ENCODE assay signal across 9 mouse cellular contexts in genomic region chrX:159321342-159321741, GRCm38 (mm10). TPM values are rescaled to one million over a fixed set of nuclear protein-coding genes. Genes with fewer than 3 reads are reported as not detected.
DNase-seq lines count a peak whose midpoint lies in the region; ATAC-seq and TF ChIP-seq lines count a peak whose summit lies in the region.
"Had no signal": no experiment of that assay in that cellular context is flagged by ENCODE, and none has a peak within 500 bp of the region (broad histone marks: within the 10 kb centered on the region; RNA-seq: fewer than 3 reads in every experiment).

No protein-coding gene starts in this region.

- H3K27me3 ChIP-seq in heart, embryonic 12.5 days (replicated peaks), result no peaks in the 10 kb centered on the region
- 0 out of 2 replicates have a peak, but pooled peaks cover 3% of the 10 kb centered on the region for H3K27me3 ChIP-seq in embryonic facial prominence, embryonic 10.5 days (replicated peaks; ENCODE audit: low read depth, poor library complexity, severe bottlenecking)
- H3K27me3 ChIP-seq in stomach, postnatal 0 days (ENCODE audit: control insufficient read depth, insufficient read depth, low read length), result no peaks in the 10 kb centered on the region
- H3K27me3 ChIP-seq: midbrain, embryonic 12.5 days had no signal

- peak; percentile 79 for TF ChIP-seq CTCF in stomach, postnatal 0 days (IDR thresholded peaks at IDR 0.05; ENCODE audit: low read depth)

- DNase-seq in heart, adult 18-20 months, result peak; percentile 52 to 83
- DNase-seq in adrenal gland, postnatal 14 days, result peak; percentile 67
- peak; percentile 61 for DNase-seq in embryonic facial prominence, embryonic 10.5 days (ENCODE audit: low spot score)
- DNase-seq in heart, adult 8-10 months (ENCODE audit: low spot score), result peak; percentile 58
- peak; percentile 58 to 69 for DNase-seq in layer of hippocampus, postnatal 14 days (ENCODE audit: low spot score in 2 of 2)
- DNase-seq in stomach, postnatal 0 days (ENCODE audit: low spot score), result peak; percentile 60

- peaks cover 3% of the 10 kb centered on the region; the same call in 1 of the 2 replicates for H3K36me3 ChIP-seq in heart, embryonic 12.5 days
- peaks cover 13% of the 10 kb centered on the region for H3K36me3 ChIP-seq in embryonic facial prominence, embryonic 10.5 days (replicated peaks)
- no peaks in the 10 kb centered on the region for H3K36me3 ChIP-seq in stomach, postnatal 0 days (ENCODE audit: control insufficient read depth, insufficient read depth, low read length)
- H3K36me3 ChIP-seq: midbrain, embryonic 12.5 days had no signal

- H3K4me2 ChIP-seq in heart, embryonic 12.5 days, result no peak overlapping the region
- H3K4me2 ChIP-seq in stomach, postnatal 0 days (replicated peaks; ENCODE audit: low read depth), result no peak overlapping the region
- H3K4me2 ChIP-seq: midbrain, embryonic 12.5 days had no signal

- WGBS in heart, embryonic 12.5 days, result 22% methylated on average over 8 of the region's 8 CpGs
- WGBS in embryonic facial prominence, embryonic 10.5 days, result 30% methylated on average over 8 of the region's 8 CpGs
- WGBS in stomach, postnatal 0 days, result 24% methylated on average over 8 of the region's 8 CpGs

- H3K9ac ChIP-seq in heart, embryonic 12.5 days, result no peak overlapping the region
- no peak overlapping the region for H3K9ac ChIP-seq in stomach, postnatal 0 days (ENCODE audit: low read length)
- H3K9ac ChIP-seq: midbrain, embryonic 12.5 days had no signal

- no peaks in the 10 kb centered on the region for H3K4me1 ChIP-seq in heart, embryonic 12.5 days (replicated peaks)
- no peaks in the 10 kb centered on the region for H3K4me1 ChIP-seq in embryonic facial prominence, embryonic 10.5 days
- H3K4me1 ChIP-seq in stomach, postnatal 0 days (replicated peaks; ENCODE audit: control insufficient read depth, insufficient read depth), result no peaks in the 10 kb centered on the region
- H3K4me1 ChIP-seq: midbrain, embryonic 12.5 days had no signal

- H3K4me3 ChIP-seq in heart, embryonic 12.5 days, result no peak overlapping the region
- no peak overlapping the region for H3K4me3 ChIP-seq in embryonic facial prominence, embryonic 10.5 days
- no peak overlapping the region for H3K4me3 ChIP-seq in stomach, postnatal 0 days (ENCODE audit: low read depth, low read length)
- H3K4me3 ChIP-seq: midbrain, embryonic 12.5 days had no signal

- no peak overlapping the region for H3K27ac ChIP-seq in heart, embryonic 12.5 days (ENCODE audit: poor library complexity, severe bottlenecking)
- no peak overlapping the region for H3K27ac ChIP-seq in embryonic facial prominence, embryonic 10.5 days (replicated peaks)
- H3K27ac ChIP-seq in stomach, postnatal 0 days (replicated peaks), result no peak overlapping the region
- H3K27ac ChIP-seq: midbrain, embryonic 12.5 days had no signal

- H3K9me3 ChIP-seq in heart, embryonic 12.5 days (replicated peaks), result no peaks in the 10 kb centered on the region
- no peaks in the 10 kb centered on the region for H3K9me3 ChIP-seq in embryonic facial prominence, embryonic 10.5 days
- no peaks in the 10 kb centered on the region for H3K9me3 ChIP-seq in stomach, postnatal 0 days (ENCODE audit: control insufficient read depth, low read length)
- H3K9me3 ChIP-seq: midbrain, embryonic 12.5 days had no signal

- ATAC-seq in heart, embryonic 12.5 days (ENCODE audit: insufficient number of reproducible peaks, low FRiP score), result no peak
- peak; percentile 78; the same call in 1 of the 2 replicates for ATAC-seq in megakaryocyte-erythroid progenitor cell, adult 5-6 weeks (replicated peaks; ENCODE audit: low FRiP score, low TSS enrichment, poor library complexity, severe bottlenecking)
- no peak for ATAC-seq in stomach, postnatal 0 days (ENCODE audit: low FRiP score, low TSS enrichment)

- no peak for TF ChIP-seq EP300 in stomach, postnatal 0 days (optimal IDR thresholded peaks at IDR 0.05)

RNA-seq across cellular contexts. Expression of gene Eif1ax, which starts 50.6 kb away (rescaled TPM):
- total RNA-seq in heart, adult 18-20 months (2021), result 10 to 100 TPM; 72.2 to 77.3 TPM
- 101 and 105 TPM in 2 replicates for polyA plus RNA-seq in heart, embryonic 12.5 days (2016; fragmentation: Nextera tagmentation; extraction: Ambion mirVana)
- 98.2 and 112 TPM in 2 replicates for total RNA-seq in adrenal gland, postnatal 14 days (2021)
- 151 and 157 TPM in 2 replicates for polyA plus RNA-seq in embryonic facial prominence, embryonic 10.5 days (2016; fragmentation: Nextera tagmentation; extraction: Ambion mirVana)
- total RNA-seq in heart, adult 8-10 months (2022), result 10 to 100 TPM; 68.8 to 81.2 (median 70.4) TPM
- total RNA-seq in layer of hippocampus, postnatal 14 days (2021), result 100 to 1,000 TPM; 141 to 148 TPM
- total RNA-seq in megakaryocyte-erythroid progenitor cell, adult 5-6 weeks (2014; fragmentation: Nextera tagmentation), result 58.9 and 67.5 TPM in 2 replicates
- 59.2 and 77.4 TPM in 2 replicates for total RNA-seq in megakaryocyte-erythroid progenitor cell, adult 5-6 weeks (2017)
- polyA plus RNA-seq in stomach, postnatal 0 days (2015; fragmentation: Nextera tagmentation; extraction: Ambion mirVana), result 78.5 and 83.2 TPM in 2 replicates
